Mouse (Mus musculus) C2C12 (cell line): ENCODE measurements around the gene Dennd5a.

Experiments
- CEBPB ChIP-seq: IDR thresholded peaks from one replicate; pipeline ENCODE4 v1.6.1; 2011; ENCODE audit warnings: low read depth, mild to moderate bottlenecking, control low read depth, moderate library complexity
- CTCF ChIP-seq: IDR thresholded peaks from one replicate; pipeline ENCODE4 v1.5.1; 2011; ENCODE audit not compliant: control insufficient read depth, insufficient read depth, insufficient read length
- MAX ChIP-seq: IDR thresholded peaks from one replicate; pipeline ENCODE4 v1.6.1; 2011; ENCODE audit warnings: mild to moderate bottlenecking, control low read depth
- MYOD1 ChIP-seq: IDR thresholded peaks from one replicate; pipeline ENCODE4 v1.6.1; 2011; ENCODE audit warnings: low read depth; ENCODE audit not compliant: control insufficient read depth, insufficient read length
- MYOG ChIP-seq: IDR thresholded peaks from one replicate; pipeline ENCODE4 v1.6.1; 2011; ENCODE audit not compliant: control insufficient read depth, insufficient read length; ENCODE audit errors: extremely low read depth
- USF1 ChIP-seq: IDR thresholded peaks from one replicate; pipeline ENCODE4 v1.6.1; 2011; ENCODE audit warnings: low read depth, mild to moderate bottlenecking, control low read depth, moderate library complexity

DNA sequence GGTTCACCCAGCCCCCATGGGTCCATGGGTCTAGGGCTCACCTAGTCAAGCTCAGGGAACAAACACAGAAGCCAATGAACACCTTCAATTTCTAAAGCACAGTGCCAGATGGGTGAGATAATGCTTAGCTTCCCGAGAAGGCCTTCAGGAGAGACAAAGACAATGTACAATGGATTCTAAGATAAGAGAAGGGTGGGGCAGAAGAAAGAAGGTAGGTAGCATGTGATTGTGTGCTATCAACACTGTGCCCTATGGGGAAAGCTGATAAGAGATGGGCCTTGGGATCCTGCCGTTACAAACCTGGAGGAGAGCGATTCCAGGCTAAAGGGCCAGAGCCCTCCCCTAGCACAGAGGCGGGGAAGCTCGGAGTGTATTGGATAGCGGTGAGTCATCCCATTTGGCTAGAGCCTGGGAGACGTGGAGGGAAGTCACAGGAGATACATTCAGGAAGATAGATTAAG, 107.5 kb downstream of the Dennd5a start:
- TF ChIP-seq CTCF (no peak), MAX (no peak), CEBPB (no peak), MYOG (no peak), USF1 (no peak), MYOD1 (no peak)
